24 mouse cellular contexts compared by ENCODE assay signal in the genomic region with DNA sequence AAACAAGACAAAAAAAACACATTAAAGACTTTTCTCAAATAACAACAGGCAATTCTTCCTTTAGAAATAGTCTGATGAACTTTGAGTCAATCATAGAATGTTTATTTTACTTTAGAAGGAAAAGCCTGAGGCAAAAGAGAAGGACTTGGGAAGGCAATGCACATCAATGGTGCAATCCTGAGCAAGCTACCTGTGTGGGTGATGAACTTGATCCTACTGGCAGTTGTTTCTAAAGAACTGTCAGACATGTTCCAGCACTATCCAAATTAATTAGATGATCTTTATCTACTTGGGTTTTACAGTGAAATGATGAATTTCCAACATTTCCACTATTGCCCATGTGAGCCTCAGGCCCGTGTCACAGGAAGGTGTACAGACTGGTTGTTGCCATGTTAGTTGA.
DNase-seq lines count a peak whose midpoint lies in the region; ATAC-seq lines count a peak whose summit lies in the region.
"Had no signal": no experiment of that assay in that cellular context is flagged by ENCODE, and none has a peak within 500 bp of the region (broad histone marks: within the 10 kb centered on the region; RNA-seq: fewer than 3 reads in every experiment).

No protein-coding gene starts in this region.

- WGBS in embryonic facial prominence, embryonic 14.5 days: 84% methylated on average over 1 of the region's 1 CpGs
- 86% methylated on average over 1 of the region's 1 CpGs for WGBS in embryonic facial prominence, embryonic 10.5 days

- H3K9me3 ChIP-seq in embryonic facial prominence, embryonic 14.5 days (ENCODE audit: control insufficient read depth, low read length): no peaks in the 10 kb centered on the region
- H3K9me3 ChIP-seq in embryonic facial prominence, embryonic 10.5 days: no peaks in the 10 kb centered on the region
- H3K9me3 ChIP-seq: embryonic facial prominence, embryonic 12.5 days; embryonic facial prominence, embryonic 15.5 days; forebrain, embryonic 13.5 days; forebrain, embryonic 15.5 days; G1E had no signal

- no peaks in the 10 kb centered on the region for H3K27me3 ChIP-seq in embryonic facial prominence, embryonic 14.5 days (replicated peaks; ENCODE audit: control insufficient read depth, insufficient read depth, low read length)
- H3K27me3 ChIP-seq in embryonic facial prominence, embryonic 10.5 days (replicated peaks; ENCODE audit: low read depth, poor library complexity, severe bottlenecking): no peaks in the 10 kb centered on the region
- H3K27me3 ChIP-seq: CH12.LX; embryonic facial prominence, embryonic 12.5 days; embryonic facial prominence, embryonic 15.5 days; forebrain, embryonic 13.5 days; forebrain, embryonic 15.5 days had no signal

- peak; percentile 48 for DNase-seq in embryonic facial prominence, embryonic 14.5 days (ENCODE audit: low spot score)
- DNase-seq in embryonic facial prominence, embryonic 10.5 days (ENCODE audit: low spot score): no peak
- peak; percentile 82 for DNase-seq in gonadal fat pad, adult 2 months (ENCODE audit: low read depth)
- no peak for DNase-seq in adrenal gland, postnatal 14 days
- DNase-seq in layer of hippocampus, postnatal 36 days: no peak
- DNase-seq: adrenal gland, adult 8-10 months; adrenal gland, postnatal 25 days; cerebellum, adult 11 months; cerebellum, adult 18-20 months; cerebellum, adult 8-10 months; cerebellum, adult 9-11 months; cerebellum, postnatal 14 days; cerebellum, postnatal 36 days; embryo, embryonic 11 days; forebrain, postnatal 0 days had no signal

- no peaks in the 10 kb centered on the region for H3K4me1 ChIP-seq in embryonic facial prominence, embryonic 14.5 days (ENCODE audit: control insufficient read depth, insufficient read depth, low read length)
- H3K4me1 ChIP-seq in embryonic facial prominence, embryonic 10.5 days: no peaks in the 10 kb centered on the region
- H3K4me1 ChIP-seq: embryonic facial prominence, embryonic 12.5 days; embryonic facial prominence, embryonic 15.5 days; forebrain, embryonic 13.5 days; forebrain, embryonic 15.5 days had no signal

- H3K36me3 ChIP-seq in embryonic facial prominence, embryonic 14.5 days (ENCODE audit: control insufficient read depth, insufficient read depth, low read length): no peaks in the 10 kb centered on the region
- H3K36me3 ChIP-seq in embryonic facial prominence, embryonic 10.5 days (replicated peaks): no peaks in the 10 kb centered on the region
- H3K36me3 ChIP-seq: embryonic facial prominence, embryonic 12.5 days; embryonic facial prominence, embryonic 15.5 days; forebrain, embryonic 15.5 days; G1E had no signal

- no peak for ATAC-seq in embryonic facial prominence, embryonic 14.5 days (ENCODE audit: low read depth)
- ATAC-seq: activated CD4-positive, CD25-positive, alpha-beta regulatory T cell, adult 4 months; forebrain, embryonic 13.5 days; forebrain, embryonic 15.5 days; forebrain, postnatal 0 days; Patski had no signal

- no peak overlapping the region for H3K4me3 ChIP-seq in embryonic facial prominence, embryonic 14.5 days (ENCODE audit: low read depth, low read length)
- no peak overlapping the region for H3K4me3 ChIP-seq in embryonic facial prominence, embryonic 10.5 days
- H3K4me3 ChIP-seq: embryonic facial prominence, embryonic 12.5 days; embryonic facial prominence, embryonic 15.5 days; erythroblast, embryonic 14.5 days; forebrain, embryonic 13.5 days; forebrain, embryonic 15.5 days had no signal

- H3K4me2 ChIP-seq in embryonic facial prominence, embryonic 14.5 days (ENCODE audit: low read depth, low read length): no peak overlapping the region
- H3K4me2 ChIP-seq: embryonic facial prominence, embryonic 12.5 days; embryonic facial prominence, embryonic 15.5 days; forebrain, embryonic 13.5 days; forebrain, embryonic 15.5 days had no signal

- H3K27ac ChIP-seq in embryonic facial prominence, embryonic 14.5 days (replicated peaks; ENCODE audit: low read depth, low read length): no peak overlapping the region
- H3K27ac ChIP-seq in embryonic facial prominence, embryonic 10.5 days (replicated peaks): no peak overlapping the region
- H3K27ac ChIP-seq: embryonic facial prominence, embryonic 12.5 days; embryonic facial prominence, embryonic 15.5 days; forebrain, embryonic 13.5 days; forebrain, embryonic 15.5 days had no signal

- no peak overlapping the region for H3K9ac ChIP-seq in embryonic facial prominence, embryonic 14.5 days (ENCODE audit: low read depth, low read length)
- H3K9ac ChIP-seq: embryonic facial prominence, embryonic 12.5 days; embryonic facial prominence, embryonic 15.5 days; forebrain, embryonic 13.5 days; forebrain, embryonic 15.5 days; forebrain, postnatal 0 days had no signal

Comparison
In these comparisons a context has a peak if more than half of its experiments do, and no peak if none do; other contexts are left out.
1. DNase-seq: peak in embryonic facial prominence, embryonic 14.5 days (single experiment) and gonadal fat pad, adult 2 months (single experiment); none in embryonic facial prominence, embryonic 10.5 days (single experiment), adrenal gland, postnatal 14 days (single experiment) and layer of hippocampus, postnatal 36 days (0 of 2).